Mouse (Mus musculus) kidney, postnatal 0 days (tissue): ENCODE data around the gene Dclk1. TPM values are rescaled to one million over a fixed set of nuclear protein-coding genes. Genes with fewer than 3 reads are reported as not detected.

ENCODE experiments used
- ATAC-seq: fragments of 200-750 bp; cut with Nextera tagmentation; replicated peaks from 2 replicates; pipeline ENCODE4 v1.8.0; 2017; ENCODE audit warnings: low read depth, moderate number of reproducible peaks, moderate TSS enrichment, moderate library complexity; ENCODE audit not compliant: low FRiP score
- DNase-seq: peaks from one replicate; pipeline ENCODE4 v3.0.0-alpha.2; 2016; ENCODE audit warnings: low spot score
- H3K27ac ChIP-seq: fragments of 300-500 bp; sonication (generic); 2 replicates; pipeline ENCODE4 v1.5.1; 2014; ENCODE audit warnings: mild to moderate bottlenecking
- H3K27me3 ChIP-seq: fragments of 300-500 bp; sonication (generic); 2 replicates; pipeline ENCODE4 v1.6.1; 2014; ENCODE audit warnings: low read length, mixed read lengths; ENCODE audit not compliant: insufficient read depth
- H3K36me3 ChIP-seq: fragments of 300-500 bp; sonication (generic); 2 replicates; pipeline ENCODE4 v1.6.1; 2014; ENCODE audit warnings: low read length, mixed read lengths; ENCODE audit not compliant: insufficient read depth
- H3K4me1 ChIP-seq: fragments of 300-500 bp; sonication (generic); replicated peaks from 2 replicates; pipeline ENCODE4 v1.6.1; 2014; ENCODE audit warnings: antibody characterized with exemption, low read length, mixed read lengths; ENCODE audit not compliant: insufficient read depth
- H3K4me2 ChIP-seq: fragments of 300-500 bp; sonication (generic); 2 replicates; pipeline ENCODE4 v1.6.1; 2014; ENCODE audit warnings: mild to moderate bottlenecking, low read length, moderate library complexity, mixed read lengths
- H3K4me3 ChIP-seq: fragments of 300-500 bp; sonication (generic); replicated peaks from 2 replicates; pipeline ENCODE4 v1.5.1; 2014; ENCODE audit warnings: low read depth, low read length
- H3K9ac ChIP-seq: fragments of 300-500 bp; sonication (generic); 2 replicates; pipeline ENCODE4 v1.6.1; 2014; ENCODE audit warnings: low read depth, low read length
- H3K9me3 ChIP-seq: fragments of 300-500 bp; sonication (generic); replicated peaks from 2 replicates; pipeline ENCODE4 v1.6.1; 2016; ENCODE audit warnings: low read length, inconsistent platforms, mixed read lengths
- CTCF ChIP-seq: IDR thresholded peaks from 2 replicates; pipeline ENCODE4 v1.5.1; 2016; ENCODE audit warnings: antibody characterized with exemption, low read depth, mild to moderate bottlenecking, moderate library complexity
- WGBS: fragments of 180-500 bp; shearing (Covaris S2); extraction: QIAGEN DNeasy Blood & Tissue Kit; methylation state at CpG from one replicate; pipeline ENCODE4 v1.1.7; 2014; 5-methylcytosine and 5-hydroxymethylcytosine counted together
- polyA plus RNA-seq: library from polyadenylated mRNA; unstranded; fragments of >200 nt; fragmentation: Nextera tagmentation; extraction: Ambion mirVana; gene quantifications from 2 replicates; pipeline ENCODE4 v1.2.1, GENCODE M21; 2015

Gene Dclk1
- polyA plus RNA-seq, 1 experiment from 2014 or later: 18.3 TPM

DNA sequence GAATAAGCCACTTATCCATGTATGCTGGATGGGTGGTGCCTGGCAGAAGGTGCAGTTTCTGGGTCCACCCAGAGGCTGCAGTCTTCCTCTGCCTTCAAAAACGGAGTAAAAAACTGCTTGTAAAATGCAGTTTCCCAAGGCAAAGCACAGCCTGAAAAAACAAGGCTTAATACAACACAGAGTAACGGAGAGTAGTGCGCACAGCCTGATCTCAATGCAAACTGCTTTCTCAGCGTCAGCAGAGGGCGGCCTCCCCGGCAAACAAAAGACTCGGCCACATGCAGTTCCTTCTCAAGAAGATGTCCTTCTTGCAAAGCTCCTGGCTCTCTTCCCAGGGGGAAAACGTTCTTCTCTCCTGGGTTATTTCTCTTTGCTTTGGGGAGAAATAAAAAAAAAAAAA, 300.1 kb downstream of the Dclk1 start:
- Histone ChIP-seq H3K4me3 (peak overlapping the region; percentile 9; the same call in 1 of the 2 replicates), H3K4me2 (peak overlapping the region; percentile 44)
- no peak for ATAC-seq

DNA sequence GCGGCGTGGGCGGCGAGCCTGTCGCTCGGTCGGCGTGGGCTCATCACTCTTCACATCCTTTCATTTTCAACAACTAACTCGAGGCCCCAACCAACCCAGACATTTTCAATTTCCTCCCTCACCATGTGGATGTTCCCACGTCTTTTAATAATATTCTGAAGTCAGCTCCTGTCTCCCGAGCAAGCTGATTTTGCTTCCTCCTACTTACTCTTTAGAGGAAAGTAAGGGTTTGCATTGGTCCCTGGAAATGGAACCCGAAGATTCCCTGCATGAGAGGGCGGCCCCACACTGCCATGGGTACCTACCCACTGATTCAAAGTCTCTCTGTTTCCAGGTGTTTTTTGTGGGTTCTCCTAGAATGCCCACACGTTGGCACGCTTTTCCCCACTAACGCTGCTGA, 300.8 kb downstream of the Dclk1 start:
- H3K27me3 ChIP-seq: no peaks in the 10 kb centered on the region
- ATAC-seq (no peak), DNase-seq (no peak)
- H3K4me2 ChIP-seq: peak overlapping the region; percentile 44
- peak overlapping the region; percentile 9; the same call in 1 of the 2 replicates for H3K4me3 ChIP-seq
- no peak overlapping the region for H3K27ac ChIP-seq
- 0 out of 2 replicates have a peak, but pooled peaks cover 4% of the 10 kb centered on the region for H3K4me1 ChIP-seq
- H3K9me3 ChIP-seq: no peaks in the 10 kb centered on the region
- no peaks in the 10 kb centered on the region for H3K36me3 ChIP-seq
- 55% methylated on average over 16 of the region's 16 CpGs for WGBS
- TF ChIP-seq CTCF: no peak
- no peak overlapping the region for H3K9ac ChIP-seq

More for the DNA sequence above, 300.1 kb downstream of the Dclk1 start:
- Histone ChIP-seq H3K36me3 (no peaks in the 10 kb centered on the region), H3K9ac (no peak overlapping the region), H3K27ac (no peak overlapping the region), H3K4me1 (0 out of 2 replicates have a peak, but pooled peaks cover 4% of the 10 kb centered on the region), H3K9me3 (no peaks in the 10 kb centered on the region), H3K27me3 (no peaks in the 10 kb centered on the region)
- DNase-seq: peak; percentile 84
- TF ChIP-seq CTCF: peak; percentile 54; the same call in 1 of the 2 replicates
- WGBS: 15% methylated on average over 8 of the region's 8 CpGs

DNA sequence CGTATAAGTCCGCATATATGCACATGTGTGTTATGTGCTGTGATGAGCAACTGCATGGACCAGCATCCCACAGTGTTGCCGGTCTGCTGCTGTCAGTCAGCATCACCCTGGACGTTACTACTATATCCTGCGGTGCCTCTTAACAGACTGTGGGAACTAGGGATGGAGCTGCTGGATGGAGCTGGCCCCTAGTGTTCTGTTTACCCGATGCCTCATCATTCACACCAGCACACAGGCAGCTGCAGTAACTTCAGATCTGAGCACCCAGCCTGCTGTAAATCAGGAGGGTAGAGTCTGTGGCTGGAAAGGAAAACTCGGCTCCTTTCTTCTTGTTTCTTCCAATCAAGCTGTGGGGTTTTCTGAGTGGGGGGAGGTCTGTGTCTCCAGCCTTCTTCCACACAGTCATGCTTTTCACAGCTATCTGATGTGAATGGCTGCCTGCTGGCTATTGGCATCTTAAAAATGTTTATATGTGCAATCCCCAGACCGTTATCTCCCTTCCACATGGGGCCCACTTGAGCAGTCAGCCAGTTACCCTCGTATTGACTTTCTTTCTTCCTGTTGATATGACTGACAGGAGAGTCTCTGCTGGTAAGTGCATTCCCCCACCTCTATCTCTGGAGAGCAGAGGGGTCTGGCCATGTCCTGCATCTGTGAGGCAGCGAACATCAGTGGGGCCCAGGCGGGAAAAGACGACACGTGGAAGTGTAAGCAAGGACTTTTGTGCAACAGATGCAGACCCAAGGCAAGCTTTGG, 301.9 kb downstream of the Dclk1 start:
- no peaks in the 10 kb centered on the region for H3K27me3 ChIP-seq
- H3K27ac ChIP-seq: no peak overlapping the region
- no peak overlapping the region for H3K9ac ChIP-seq
- WGBS: 54% methylated on average over 13 of the region's 13 CpGs
- H3K36me3 ChIP-seq: no peaks in the 10 kb centered on the region
- TF ChIP-seq CTCF: no peak
- H3K4me1 ChIP-seq: 0 out of 2 replicates have a peak, but pooled peaks cover 4% of the 10 kb centered on the region
- no peak; the same call in 1 of the 2 replicates for ATAC-seq
- no peak overlapping the region for H3K4me2 ChIP-seq
- H3K9me3 ChIP-seq: no peaks in the 10 kb centered on the region
- H3K4me3 ChIP-seq: no peak overlapping the region
- DNase-seq: peak; percentile 52

DNA sequence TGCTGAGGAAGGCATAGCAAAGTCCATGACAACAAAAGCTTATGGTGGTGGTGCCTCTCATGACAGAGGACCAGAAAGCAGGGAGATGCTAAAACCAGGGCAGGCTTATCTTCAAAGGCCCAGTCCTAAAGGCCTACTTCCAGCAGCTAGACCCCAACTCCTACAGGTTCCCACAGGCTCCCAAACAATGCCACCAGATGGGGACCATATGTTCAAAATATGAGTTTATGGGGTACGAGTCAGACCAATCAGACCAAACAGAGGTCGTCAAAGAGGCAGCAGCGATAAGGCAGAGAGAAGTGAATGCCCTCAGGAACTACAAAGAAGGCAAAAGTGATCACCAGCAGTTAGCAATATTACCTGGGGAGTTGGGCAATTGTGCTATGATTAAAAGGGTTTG, 303.1 kb downstream of the Dclk1 start:
- Histone ChIP-seq H3K9ac (no peak overlapping the region), H3K27me3 (no peaks in the 10 kb centered on the region), H3K36me3 (no peaks in the 10 kb centered on the region), H3K9me3 (no peaks in the 10 kb centered on the region), H3K27ac (no peak overlapping the region), H3K4me3 (no peak overlapping the region), H3K4me2 (no peak overlapping the region), H3K4me1 (no peaks in the 10 kb centered on the region)
- ATAC-seq: no peak
- no peak for DNase-seq
- 81% methylated on average over 3 of the region's 3 CpGs for WGBS
- no peak for TF ChIP-seq CTCF

DNA sequence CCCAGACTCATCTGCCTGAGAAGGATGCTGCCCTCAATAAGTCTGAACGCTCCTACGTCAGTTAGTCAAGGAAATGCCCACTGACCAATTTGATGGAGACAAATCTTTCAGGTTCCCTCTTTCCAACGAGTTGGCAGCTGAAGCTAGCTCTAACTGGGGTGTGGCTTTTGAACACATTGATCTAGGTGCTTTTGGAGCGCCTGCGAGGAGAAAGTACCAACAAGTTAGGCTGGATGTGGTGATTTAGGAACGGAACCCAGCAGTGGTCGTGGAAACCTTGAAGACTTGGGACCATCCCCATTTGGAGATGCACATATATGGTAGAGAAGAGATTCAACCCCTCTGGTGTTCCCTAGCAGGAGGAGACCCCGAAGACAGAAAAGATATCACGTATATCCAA, 303.8 kb downstream of the Dclk1 start:
- H3K27ac ChIP-seq: no peak overlapping the region
- no peaks in the 10 kb centered on the region for H3K36me3 ChIP-seq
- H3K4me1 ChIP-seq: no peaks in the 10 kb centered on the region
- no peaks in the 10 kb centered on the region for H3K9me3 ChIP-seq
- H3K4me3 ChIP-seq: no peak overlapping the region
- 93% methylated on average over 9 of the region's 9 CpGs for WGBS
- H3K9ac ChIP-seq: no peak overlapping the region
- no peak overlapping the region for H3K4me2 ChIP-seq
- no peak for TF ChIP-seq CTCF
- ATAC-seq: no peak
- DNase-seq: no peak
- no peaks in the 10 kb centered on the region for H3K27me3 ChIP-seq

DNA sequence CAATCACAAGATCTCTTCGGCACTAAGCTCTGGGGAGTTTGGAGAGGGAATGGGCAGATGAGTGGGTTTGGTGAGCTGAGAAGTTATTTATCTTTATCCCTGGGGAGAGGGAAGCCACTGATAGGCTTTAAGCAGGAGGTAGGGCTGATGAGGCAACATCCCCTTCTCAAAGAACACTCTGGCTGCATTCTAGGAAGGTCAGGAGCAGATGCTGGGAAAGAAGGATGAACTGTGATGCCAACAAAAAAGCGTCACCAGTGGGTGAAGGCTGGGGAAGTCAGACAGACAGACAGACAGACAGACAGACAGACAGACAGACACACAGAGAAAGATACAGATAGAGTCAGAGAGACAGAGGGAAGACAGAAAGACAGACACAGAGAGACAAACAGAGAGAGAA, 304.9 kb downstream of the Dclk1 start:
- ATAC-seq: no peak
- Histone ChIP-seq H3K27me3 (no peaks in the 10 kb centered on the region), H3K36me3 (no peaks in the 10 kb centered on the region), H3K9me3 (no peaks in the 10 kb centered on the region), H3K27ac (no peak overlapping the region), H3K4me3 (no peak overlapping the region), H3K4me2 (no peak overlapping the region), H3K9ac (no peak overlapping the region), H3K4me1 (no peaks in the 10 kb centered on the region)
- no peak for TF ChIP-seq CTCF
- no peak for DNase-seq
- 52% methylated on average over 2 of the region's 2 CpGs for WGBS
